Mouse (Mus musculus): ENCODE measurements around the gene Ampd2. TPM values are rescaled to one million over a fixed set of nuclear protein-coding genes. Genes with fewer than 3 reads are reported as not detected.

Gene Ampd2
- total RNA-seq, 2 experiments from 2014 or later = 3.8 to 5.6 TPM

DNA sequence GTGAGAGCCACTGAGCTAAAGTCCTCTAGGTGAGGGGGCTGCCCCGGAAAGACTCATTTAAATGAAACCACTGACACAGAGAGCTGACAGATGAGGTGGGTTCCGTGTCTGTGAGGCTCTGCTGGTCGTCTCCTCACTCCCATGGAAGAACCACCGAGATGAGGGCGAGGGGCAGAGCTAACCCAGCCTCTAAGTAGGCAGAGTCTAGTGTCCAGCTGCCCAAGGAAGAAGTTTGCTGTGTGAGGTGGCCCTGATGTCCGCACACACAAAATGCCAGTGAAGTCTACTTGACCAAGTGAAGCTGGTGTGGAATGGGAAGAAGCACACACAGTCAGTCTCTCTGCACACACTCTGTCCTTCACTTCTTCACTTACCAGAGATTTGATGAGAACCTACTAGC is 5.6 kb upstream of the Ampd2 start:
- Histone ChIP-seq H3K27ac (no peak overlapping the region), H3K4me3 (no peak overlapping the region)
- TF ChIP-seq CTCF (IDR thresholded peaks at IDR 0.05) = no peak
- DNase-seq = no peak
- intact Hi-C loops (cut with DNase I) = no loop called here

DNA sequence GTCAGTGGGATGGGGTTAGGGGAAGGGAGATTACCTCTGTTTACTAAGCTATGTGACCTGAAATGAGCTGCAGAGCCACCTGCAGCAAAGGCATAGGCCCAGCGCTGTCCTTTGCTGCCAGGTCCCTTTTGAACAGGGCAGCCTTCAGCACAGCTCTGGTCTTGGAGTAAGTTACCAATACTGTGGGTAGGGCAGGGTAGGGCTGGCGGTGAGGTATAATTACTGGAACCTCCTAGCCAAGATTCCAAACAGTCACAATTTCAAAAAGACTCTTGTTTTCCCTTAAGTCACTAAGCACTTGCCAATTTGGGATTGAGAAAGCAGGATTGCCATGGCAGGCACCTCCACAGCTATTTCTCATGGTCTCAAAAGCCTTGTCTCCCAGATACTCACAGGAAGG is 4.1 kb upstream of the Ampd2 start:
- no peak for DNase-seq
- no peak overlapping the region for H3K4me3 ChIP-seq
- H3K27ac ChIP-seq = no peak overlapping the region
- intact Hi-C loops (cut with DNase I) = no loop called here
- no peak for TF ChIP-seq CTCF (IDR thresholded peaks at IDR 0.05)

DNA sequence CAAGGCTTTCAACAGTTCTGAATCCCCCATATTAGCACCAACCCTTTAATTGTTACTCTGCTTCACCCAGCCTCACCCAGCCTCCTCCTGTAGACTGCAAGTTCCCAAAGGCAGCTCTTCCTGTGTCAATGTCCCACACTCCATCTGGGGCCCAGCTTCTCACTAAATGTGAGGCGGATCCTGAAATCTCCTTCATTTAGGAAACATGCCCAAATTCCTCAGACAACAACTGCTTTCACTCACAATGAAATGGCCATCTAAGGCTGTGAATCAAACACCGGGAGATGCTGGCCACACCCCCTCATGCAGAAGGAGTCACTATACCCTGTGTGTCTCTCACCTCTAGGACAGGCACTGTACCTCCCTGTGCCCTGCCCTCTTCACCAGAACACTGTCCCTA is 3.5 kb upstream of the Ampd2 start:
- intact Hi-C loops (cut with DNase I) = no loop called here
- no peak for TF ChIP-seq CTCF (IDR thresholded peaks at IDR 0.05)
- no peak overlapping the region for H3K27ac ChIP-seq

DNA sequence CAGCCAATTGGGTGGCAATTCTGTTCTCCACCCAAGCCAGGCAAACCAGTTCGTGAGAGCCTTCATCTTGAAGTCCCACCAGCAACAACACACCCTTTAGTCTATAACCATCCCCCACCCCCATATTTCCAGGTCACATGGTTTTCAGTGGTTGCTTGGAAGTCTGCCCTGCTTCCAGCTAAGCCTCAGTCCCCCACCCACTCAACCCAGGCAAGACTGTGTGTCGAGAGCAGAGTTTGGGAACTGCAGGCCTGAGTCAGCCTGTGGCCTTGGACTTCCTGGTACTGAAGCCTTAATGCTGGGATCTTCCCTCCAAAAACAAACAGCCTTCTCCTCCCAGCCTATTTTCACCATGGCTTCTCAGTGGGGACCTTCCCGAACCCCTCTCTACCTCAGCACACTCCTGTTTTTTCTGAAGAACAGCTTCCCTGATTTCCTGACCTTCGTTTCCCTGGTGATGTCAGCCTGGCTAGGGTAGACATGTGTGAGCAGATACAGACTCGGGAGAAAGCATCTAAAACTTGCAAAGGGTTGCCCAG is 2.5 kb upstream of the Ampd2 start:
- intact Hi-C loops (cut with DNase I) = no loop called here

More for the DNA sequence above, 3.5 kb upstream of the Ampd2 start:
- no peak overlapping the region for H3K4me3 ChIP-seq
- no peak for DNase-seq

DNA sequence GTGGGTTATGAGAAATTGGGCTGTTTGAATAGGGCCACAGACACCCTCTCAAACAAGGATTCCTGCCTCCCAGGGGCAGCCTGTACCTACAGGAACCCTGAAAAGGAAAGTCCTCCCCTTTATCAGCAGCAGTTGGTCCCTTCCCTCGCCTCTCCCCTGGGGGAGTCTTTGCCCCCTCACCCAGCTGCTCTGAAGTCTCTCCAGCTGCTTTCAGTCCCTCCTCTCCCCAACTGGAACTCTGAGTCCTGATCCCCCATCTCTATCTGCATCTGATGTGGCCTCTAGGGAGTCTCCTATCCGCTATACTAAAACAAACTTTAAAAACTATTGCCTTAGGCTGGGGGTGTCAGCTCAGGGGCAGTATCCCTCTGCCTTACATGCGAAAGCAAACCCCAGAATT is 878 bp upstream of the Ampd2 start:
- intact Hi-C loops (cut with DNase I) = no loop called here
- Histone ChIP-seq H3K4me3 (no peak overlapping the region), H3K27ac (peak overlapping the region; percentile 88)

More for the DNA sequence above, 2.5 kb upstream of the Ampd2 start:
- no peak for DNase-seq
- no peak for TF ChIP-seq CTCF (IDR thresholded peaks at IDR 0.05)
- H3K4me3 ChIP-seq = no peak overlapping the region
- H3K27ac ChIP-seq = no peak overlapping the region

DNA sequence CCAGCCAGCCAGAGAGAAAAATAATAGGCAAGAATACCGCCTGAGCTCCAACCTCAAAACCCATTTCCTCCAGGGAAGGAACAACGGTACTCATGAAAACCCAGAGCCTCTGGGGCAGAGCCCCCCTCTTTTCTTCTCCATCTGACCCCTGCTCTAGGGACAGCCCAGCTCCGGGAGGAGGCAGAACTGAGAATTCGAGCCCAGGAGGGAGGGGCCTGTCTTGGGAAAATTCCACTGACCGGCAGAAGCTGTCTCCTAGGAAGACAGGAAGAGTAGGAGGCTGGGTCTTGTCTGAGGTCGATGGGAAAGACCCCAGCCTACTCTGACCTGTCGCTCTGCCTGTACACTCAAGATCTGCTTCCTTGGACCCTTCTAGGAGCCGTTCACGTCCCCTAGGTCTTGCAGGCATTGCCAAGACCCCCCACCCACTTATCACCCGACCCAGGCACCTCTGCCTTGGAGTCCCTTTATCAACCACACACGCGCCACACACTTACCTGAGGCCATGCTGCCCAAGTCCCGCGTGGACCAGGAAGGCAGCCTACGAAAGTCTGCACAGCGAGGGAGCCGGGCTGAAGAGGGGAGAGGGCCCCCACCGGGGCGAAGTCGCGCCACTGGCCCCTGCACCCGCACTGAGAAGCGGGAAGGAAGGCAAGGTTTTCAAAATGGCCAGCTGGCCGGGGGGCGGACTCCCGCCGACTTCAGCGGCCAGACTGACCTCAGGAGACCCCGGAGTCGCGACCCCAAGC is 556 bp downstream of the Ampd2 start:
- peak; percentile 91 for DNase-seq
- no peak for TF ChIP-seq CTCF (IDR thresholded peaks at IDR 0.05)
- H3K4me3 ChIP-seq = peak overlapping the region; percentile 94
- intact Hi-C loops (cut with DNase I) = no loop called here
- H3K27ac ChIP-seq = peak overlapping the region; percentile 88

More for the DNA sequence above, 878 bp upstream of the Ampd2 start:
- no peak for DNase-seq
- TF ChIP-seq CTCF (IDR thresholded peaks at IDR 0.05) = no peak

DNA sequence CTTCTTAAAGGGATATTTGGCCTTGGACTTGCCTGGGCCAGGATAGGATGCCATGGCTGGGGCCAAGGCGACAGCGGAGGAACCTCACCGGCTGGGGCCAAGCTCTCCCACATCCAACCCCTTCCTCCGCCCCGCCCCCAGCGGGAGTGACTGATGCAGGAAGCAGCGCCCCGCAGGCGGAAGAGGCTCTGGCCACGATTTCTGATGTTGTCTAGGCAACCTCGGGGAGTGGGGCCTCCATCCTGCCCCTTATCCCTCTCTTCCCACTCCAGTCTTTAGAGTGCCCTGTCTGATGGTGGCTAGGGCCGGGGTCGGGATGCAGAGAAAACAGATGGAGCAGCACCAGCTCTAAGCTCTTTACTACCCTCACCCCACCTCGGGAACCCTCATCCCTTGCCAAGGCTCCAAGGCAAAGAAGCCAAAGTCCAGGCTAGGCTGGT is 1.1 kb downstream of the Ampd2 start:
- peak overlapping the region; percentile 88 for H3K27ac ChIP-seq
- TF ChIP-seq CTCF (IDR thresholded peaks at IDR 0.05) = peak; percentile 8; the same call in 1 of the 2 replicates
- H3K4me3 ChIP-seq = peak overlapping the region; percentile 94
- peak; percentile 96 for DNase-seq
- intact Hi-C loops (cut with DNase I) = no loop called here

DNA sequence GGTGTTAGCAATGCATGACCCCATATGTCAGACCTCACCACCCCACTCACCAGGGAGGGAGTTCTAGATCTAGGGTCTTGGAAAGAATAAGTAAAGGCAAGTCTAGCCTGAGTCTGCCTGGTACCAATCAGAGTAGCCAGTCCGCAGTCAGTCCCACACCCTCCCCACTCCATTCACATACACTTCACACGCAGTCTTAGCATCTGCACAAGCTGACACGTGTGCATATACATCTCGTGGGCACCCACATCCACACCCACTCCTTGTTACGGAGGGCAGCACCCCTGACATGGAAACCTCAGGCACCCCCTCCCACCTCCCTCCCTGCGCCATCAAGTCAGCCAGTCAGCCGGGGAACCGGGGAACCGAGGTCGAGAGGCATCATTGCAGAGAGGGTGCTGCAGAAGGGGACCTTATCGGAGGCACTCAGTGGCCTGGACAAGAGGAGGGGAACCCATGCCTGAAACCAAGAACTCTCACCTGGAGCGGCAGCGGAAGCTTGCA is 1.6 kb downstream of the Ampd2 start:
- intact Hi-C loops (cut with DNase I) = no loop called here
- no peak for TF ChIP-seq CTCF (IDR thresholded peaks at IDR 0.05)
- Histone ChIP-seq H3K27ac (peak overlapping the region; percentile 88), H3K4me3 (peak overlapping the region; percentile 94)
- no peak for DNase-seq

DNA sequence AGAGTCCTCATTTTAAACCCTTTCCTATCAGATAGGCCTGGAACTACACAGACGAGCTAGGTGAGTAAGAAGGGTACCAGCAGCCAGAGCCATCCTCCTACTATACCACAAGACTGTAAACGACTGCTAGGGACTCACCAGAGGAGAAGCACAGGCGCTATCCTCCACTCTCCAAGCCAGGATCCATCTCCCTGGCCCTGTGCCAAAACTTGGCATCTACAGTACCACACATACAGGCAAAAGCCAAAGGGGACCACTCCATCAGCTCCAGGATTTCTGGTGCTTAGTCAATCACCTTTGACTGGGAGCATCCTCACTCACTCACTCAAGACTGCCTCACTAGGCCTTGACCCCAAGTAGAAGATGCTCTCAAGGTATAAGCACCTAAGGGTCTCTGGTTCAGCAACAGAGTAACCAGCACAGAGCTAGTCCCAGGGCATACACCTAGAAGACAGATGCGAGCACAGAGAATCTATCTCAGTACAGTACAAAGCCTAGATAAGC is 2.5 kb downstream of the Ampd2 start:
- no peak for DNase-seq
- intact Hi-C loops (cut with DNase I) = no loop called here
- H3K4me3 ChIP-seq = peak overlapping the region; percentile 94; the same call in 1 of the 2 replicates
- no peak for TF ChIP-seq CTCF (IDR thresholded peaks at IDR 0.05)
- no peak overlapping the region; the same call in 1 of the 2 replicates for H3K27ac ChIP-seq

DNA sequence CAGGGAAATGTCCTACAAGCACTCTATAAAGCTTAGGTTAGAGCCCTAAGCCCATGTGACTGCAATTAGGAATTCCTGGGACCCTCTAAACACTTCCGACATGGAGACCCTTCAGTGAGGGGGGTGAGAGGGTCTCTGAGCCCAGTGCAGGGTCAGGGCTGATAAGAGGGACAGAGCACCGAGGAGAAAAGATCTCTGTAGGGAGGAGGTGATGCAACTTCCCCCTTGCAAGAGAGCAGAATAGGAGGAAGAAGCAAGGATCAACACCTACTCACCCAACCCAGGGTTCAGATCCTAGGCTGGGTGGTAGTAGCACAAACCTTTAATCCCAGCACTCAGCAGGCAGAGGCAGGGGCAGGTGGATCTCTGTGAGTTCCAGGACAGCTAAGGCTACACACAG is 3.3 kb downstream of the Ampd2 start:
- H3K27ac ChIP-seq = peak overlapping the region; percentile 53

DNA sequence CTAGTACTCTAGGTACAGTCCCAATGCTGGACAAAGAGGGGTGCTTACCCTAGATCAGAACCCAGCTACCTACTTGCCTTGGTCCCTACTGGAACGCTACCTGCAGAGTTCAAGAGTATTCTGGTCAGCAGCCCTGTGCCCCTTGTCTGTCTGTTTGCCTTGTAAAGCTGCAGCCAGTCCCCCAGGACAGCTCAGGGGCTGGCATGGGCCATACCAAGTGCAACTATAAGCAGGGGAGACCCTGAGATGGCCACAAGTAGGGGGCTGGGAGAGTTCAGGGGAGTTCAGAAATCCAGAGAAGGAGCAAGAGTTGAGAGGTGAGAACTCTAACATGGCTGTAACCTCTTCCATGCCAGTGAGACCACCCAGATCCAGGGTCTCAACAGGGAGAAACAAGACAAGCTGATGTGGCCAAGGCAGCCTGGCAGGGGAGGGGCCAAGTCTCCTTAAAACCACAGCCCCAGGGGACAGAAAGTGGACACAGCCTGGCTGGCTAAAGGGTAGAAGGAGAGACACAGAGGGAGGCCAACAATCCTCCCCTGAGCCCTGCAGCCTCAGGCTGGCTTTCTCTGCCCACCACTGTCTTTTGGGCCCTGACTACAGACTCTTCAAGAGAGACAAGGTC is 4.1 kb downstream of the Ampd2 start:
- intact Hi-C loops (cut with DNase I) = no loop called here
- Histone ChIP-seq H3K4me3 (no peak overlapping the region), H3K27ac (peak overlapping the region; percentile 53)
- no peak for TF ChIP-seq CTCF (IDR thresholded peaks at IDR 0.05)
- no peak for DNase-seq

More for the DNA sequence above, 3.3 kb downstream of the Ampd2 start:
- H3K4me3 ChIP-seq = no peak overlapping the region
- intact Hi-C loops (cut with DNase I) = no loop called here
- no peak for TF ChIP-seq CTCF (IDR thresholded peaks at IDR 0.05)
- no peak for DNase-seq

DNA sequence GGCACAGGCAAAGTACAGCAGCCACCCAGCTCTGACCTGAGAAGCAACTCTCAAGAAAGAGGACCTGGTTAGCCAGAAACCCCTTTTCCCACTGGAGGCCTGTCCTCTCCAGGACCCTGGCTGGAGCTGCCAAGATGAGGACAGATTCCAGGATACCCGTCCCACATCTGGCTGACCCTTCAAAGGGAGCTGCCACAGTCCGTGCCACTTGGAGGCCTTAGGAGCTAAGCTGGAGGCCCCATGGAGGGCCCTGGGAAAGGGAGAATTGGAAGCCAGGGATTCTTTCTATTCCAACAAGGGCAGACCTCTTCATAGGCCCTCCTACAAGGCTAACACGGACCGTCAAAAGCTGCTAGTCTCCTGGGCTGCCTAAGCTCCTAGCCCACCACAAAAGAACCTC is 4.8 kb downstream of the Ampd2 start:
- Histone ChIP-seq H3K27ac (peak overlapping the region; percentile 53; the same call in 1 of the 2 replicates), H3K4me3 (no peak overlapping the region)
- DNase-seq = no peak
- TF ChIP-seq CTCF (IDR thresholded peaks at IDR 0.05) = no peak
- intact Hi-C loops (cut with DNase I) = no loop called here

DNA sequence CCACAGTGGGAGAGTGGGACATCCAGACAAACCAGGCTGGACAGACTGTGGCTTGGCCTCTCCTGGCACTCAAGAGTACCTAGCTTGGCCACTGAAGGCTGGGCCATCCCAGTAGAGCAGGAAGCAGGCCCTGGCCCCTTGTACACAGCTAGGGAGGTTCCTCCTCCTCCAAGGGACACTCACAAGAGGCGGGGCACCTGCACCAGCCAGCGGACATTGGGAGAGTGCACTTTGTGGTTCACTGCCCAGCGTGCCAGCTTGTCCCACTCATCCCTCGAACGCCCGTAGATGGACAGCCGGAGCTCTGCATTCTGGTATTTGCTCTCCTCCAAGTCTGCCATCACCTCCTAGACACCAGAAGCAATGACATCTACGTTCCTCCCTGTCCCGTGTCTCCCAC is 9.6 kb downstream of the Ampd2 start:
- Histone ChIP-seq H3K4me3 (no peak overlapping the region), H3K27ac (no peak overlapping the region)
- TF ChIP-seq CTCF (IDR thresholded peaks at IDR 0.05) = no peak
- intact Hi-C loops (cut with DNase I) = no loop called here
- DNase-seq = no peak

Data from gastrocnemius, adult 2 months (tissue).